Mouse (Mus musculus) kidney, adult 18-20 months (tissue): ENCODE measurements at regions not wholly inside any gene's neighbourhood (a gene's known extent, or its start where the extent isn't known, plus 50 kb on each side); places are given as distances from the start of the nearest gene placed in this dataset.

Source experiments
- DNase-seq: peaks from one replicate; pipeline ENCODE4 v3.0.0; 2021

- no peak for DNase-seq
Measured at GRCm38 (mm10) chr1:76535522-76535956, 979.3 kb downstream of the Epha4 start.

DNA sequence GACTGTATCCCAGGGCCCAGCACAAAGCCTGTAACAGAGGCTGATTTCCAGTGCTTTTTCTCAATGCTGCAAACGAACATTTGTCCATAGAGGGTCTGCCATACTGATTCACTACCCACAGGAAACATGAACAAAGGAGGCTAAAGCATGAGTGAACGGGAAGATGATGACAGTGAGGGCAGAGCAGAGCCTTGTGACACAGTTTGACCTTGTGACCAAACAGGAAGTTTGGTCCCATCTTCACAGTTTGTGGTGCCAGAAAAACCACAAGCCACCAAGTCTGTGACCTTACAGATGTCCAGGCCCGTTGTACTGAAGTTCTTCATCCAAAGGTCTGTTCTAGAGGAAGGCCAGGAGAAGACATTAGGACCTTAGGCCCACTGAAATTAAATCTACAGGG, 974.4 kb downstream of the Epha4 start:
- DNase-seq, result no peak

DNA sequence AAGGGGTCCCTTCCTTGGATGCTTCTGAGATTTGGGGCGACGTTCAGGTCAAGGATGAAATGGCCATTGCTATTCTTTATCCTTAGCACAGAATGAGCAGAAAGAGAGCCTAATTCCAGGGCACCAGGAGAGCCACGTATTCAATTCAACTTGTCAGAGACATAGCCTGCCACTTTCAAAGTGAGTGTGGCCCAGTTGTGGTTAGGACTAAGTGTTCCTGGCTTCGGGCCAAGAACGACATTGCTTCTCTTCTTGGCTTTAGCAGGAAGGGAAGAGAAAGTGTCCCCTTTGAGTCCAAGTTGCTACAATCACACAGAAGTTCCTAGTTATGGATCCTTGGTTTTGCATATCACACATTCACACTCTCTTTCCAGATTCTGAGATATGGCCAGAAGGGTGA, 964.0 kb downstream of the Epha4 start:
- no peak for DNase-seq

GRCm38 (mm10) chr1:76559441-76559840, 955.4 kb downstream of the Epha4 start:
- no peak for DNase-seq

DNA sequence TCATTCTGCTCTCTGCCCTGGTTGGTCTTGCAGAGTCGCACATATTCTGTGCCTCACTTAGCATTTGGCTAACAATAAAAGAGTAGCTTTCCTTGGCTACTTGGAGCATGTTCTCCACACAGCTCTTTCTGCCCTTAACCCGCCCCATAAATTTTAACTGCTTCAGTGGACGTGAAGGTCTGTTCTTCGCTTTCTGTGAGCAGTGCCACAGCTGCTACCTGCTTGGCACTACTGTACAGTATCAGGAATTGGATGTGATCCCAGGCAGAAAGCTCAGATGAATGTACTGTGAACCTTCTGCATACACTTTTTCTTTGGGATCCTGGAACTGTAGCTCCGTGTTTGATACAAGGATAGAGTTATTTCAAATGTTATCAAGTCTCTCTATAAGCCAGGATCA, 939.4 kb downstream of the Epha4 start:
- DNase-seq, result no peak

GRCm38 (mm10) chr1:76585921-76586320, 929.0 kb downstream of the Epha4 start:
- DNase-seq, result no peak

- DNase-seq, result no peak
Measured at GRCm38 (mm10) chr1:76625831-76626230, 889.1 kb downstream of the Epha4 start.

GRCm38 (mm10) chr1:76629861-76630260, 885.0 kb downstream of the Epha4 start:
- no peak for DNase-seq

DNA sequence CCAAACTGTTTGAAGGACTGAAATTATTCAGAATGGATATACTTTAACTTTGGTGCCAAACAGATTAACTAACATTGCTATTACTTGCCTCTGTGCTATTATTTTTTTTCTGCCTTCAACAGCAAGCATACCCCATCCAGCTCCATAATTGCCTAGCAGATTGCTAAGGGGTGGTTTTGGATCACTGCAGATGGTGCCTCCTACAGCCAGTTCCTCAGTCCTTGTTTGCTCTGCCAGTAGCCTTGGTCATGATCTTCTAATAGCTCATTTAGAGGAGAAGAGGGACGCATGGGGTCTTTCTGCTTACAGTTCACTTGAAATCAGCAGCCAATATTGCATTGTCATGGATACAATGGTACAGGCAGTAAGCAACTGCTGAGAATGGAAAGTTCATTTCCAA, 880.8 kb downstream of the Epha4 start:
- no peak for DNase-seq

- no peak for DNase-seq
Measured at GRCm38 (mm10) chr1:76637268-76638009, 877.4 kb downstream of the Epha4 start.

DNA sequence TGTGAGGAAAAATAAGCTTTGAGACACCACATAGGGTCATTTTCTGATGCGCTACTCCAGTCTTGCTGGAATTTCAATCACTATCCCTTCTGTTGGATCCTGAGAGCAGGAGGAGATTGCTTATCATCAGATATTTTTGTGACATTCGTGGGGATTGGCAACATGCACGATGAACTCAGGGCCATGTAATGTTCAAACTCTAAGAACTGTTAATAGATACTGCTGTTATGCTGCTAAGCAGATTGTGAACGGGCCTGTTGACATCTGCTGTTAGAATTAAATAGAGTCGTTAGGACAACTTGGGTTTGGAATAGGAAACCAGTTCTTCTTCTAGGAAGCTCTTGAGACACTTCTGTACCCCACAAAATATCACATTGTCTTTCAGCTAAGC, 876.9 kb downstream of the Epha4 start:
- DNase-seq, result no peak

GRCm38 (mm10) chr1:76641181-76641711, 873.6 kb downstream of the Epha4 start:
- DNase-seq, result no peak

GRCm38 (mm10) chr1:76642703-76643102, 872.2 kb downstream of the Epha4 start:
- DNase-seq, result no peak

GRCm38 (mm10) chr1:76644895-76645294, 870.0 kb downstream of the Epha4 start:
- DNase-seq, result no peak

- DNase-seq, result no peak
Measured at GRCm38 (mm10) chr1:76654826-76655225, 860.1 kb downstream of the Epha4 start.

GRCm38 (mm10) chr1:76658228-76658627, 856.7 kb downstream of the Epha4 start:
- no peak for DNase-seq

- DNase-seq, result no peak
Measured at GRCm38 (mm10) chr1:76660146-76660545, 854.7 kb downstream of the Epha4 start.

GRCm38 (mm10) chr1:76664381-76664780, 850.5 kb downstream of the Epha4 start:
- DNase-seq, result no peak

DNA sequence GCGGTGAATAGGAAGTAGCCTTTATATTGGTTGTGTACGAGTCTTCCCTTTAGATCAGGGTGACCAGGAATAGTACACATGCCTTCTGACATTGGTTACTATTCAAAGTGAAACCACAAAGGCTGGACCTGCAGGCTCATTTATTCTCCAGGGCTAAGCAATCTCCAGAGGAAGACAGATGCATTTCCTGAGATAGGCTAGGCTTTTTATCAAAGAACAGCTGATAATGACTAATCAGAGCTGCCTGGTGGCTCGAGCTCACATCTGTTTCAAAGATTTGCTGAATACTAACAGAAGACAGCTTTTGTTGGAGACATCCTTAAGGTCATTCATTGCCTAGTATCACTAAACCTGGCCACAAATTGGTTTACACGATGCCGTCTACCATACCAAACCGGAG, 838.1 kb downstream of the Epha4 start:
- no peak for DNase-seq

DNA sequence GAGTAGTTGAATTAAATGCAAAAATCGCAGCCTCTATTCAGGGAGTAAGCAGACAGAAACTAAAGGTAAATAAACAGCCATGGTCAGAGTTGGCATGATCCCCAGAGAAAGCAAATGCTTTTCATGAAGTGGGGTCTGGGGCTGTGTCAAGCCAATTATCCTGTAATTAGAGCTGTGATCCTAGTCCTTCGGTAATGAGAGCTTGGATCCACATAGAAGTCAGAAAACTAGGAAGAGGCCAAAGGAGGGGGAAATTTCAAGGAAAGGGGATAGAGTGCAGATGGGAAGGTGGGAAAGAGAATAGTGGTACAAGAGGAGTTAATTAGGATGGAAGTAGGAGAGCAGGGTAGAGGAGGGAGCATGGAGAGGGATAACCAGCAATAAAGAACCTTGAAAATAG, 809.3 kb downstream of the Epha4 start:
- DNase-seq, result no peak

- no peak for DNase-seq
Measured at GRCm38 (mm10) chr1:76717639-76718292, 797.1 kb downstream of the Epha4 start.

GRCm38 (mm10) chr1:76724453-76724852, 790.4 kb downstream of the Epha4 start:
- peak; percentile 2 for DNase-seq

- DNase-seq, result no peak
Measured at GRCm38 (mm10) chr1:76737003-76737402, 777.9 kb downstream of the Epha4 start.

DNA sequence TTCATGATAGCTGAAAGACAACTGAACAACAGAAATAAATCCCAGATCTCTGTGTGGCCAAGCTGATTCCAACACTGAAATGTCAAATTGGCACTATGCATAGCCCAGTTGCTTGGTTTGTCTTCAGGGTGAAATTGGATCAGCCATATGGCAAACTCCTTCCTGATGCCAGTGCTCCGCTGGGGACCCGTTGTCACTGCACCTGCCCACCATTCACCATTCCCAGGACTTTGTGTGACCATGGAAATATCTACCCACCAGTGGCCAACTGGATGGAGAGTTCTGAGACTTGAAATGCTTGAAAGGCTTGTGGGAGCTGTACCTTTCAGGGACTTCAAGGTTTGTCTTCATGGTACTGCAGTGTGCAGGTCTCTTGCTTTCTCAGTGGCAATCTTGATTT, 777.2 kb downstream of the Epha4 start:
- DNase-seq, result no peak
